Mouse (Mus musculus): Measurements from ENCODE around the gene Dhx29. TPM values are rescaled to one million over a fixed set of nuclear protein-coding genes. Genes with fewer than 3 reads are reported as not detected.
A peak's percentile ranks its signal among the peaks of the same experiment; 100 is the strongest.

Dhx29 gene
- polyA plus RNA-seq, 1 experiment, result 2.1 TPM

DNA sequence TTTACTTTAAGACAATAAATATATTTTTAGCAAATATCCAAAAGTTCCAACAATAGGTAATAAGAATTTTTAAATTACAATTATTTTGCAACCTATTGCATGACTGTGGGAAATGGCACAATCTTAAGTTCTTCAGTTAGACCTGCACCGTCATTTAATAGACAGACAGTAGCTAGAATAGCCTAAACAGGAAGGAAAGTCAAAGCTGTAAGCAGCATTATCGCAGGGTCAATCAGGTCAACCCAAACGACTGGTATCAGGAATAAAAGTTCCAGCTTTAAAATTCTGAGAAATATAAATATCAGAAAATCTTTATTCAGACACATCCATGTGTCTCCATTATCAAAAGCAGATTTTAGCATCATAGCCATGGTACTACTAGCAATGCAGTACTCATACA, 6.3 kb upstream of the Dhx29 start:
- H3K4me3 ChIP-seq (ENCODE audit: extremely low read depth, insufficient read depth, insufficient read length), result no peak overlapping the region
- TF ChIP-seq POLR2A (IDR thresholded peaks at IDR 0.05; ENCODE audit: low read depth, low read length) (no peak), CTCF (IDR thresholded peaks at IDR 0.05; ENCODE audit: extremely low read depth, insufficient read depth, insufficient read length, insufficient replicate concordance) (no peak)
- peaks cover 2% of the 10 kb centered on the region for H3K4me1 ChIP-seq (ENCODE audit: control insufficient read depth, insufficient read depth, insufficient read length)
- no peak overlapping the region for H3K27ac ChIP-seq (ENCODE audit: insufficient read depth, low read length)
- DNase-seq (ENCODE audit: low read depth in 1 of 2, low spot score in 2 of 2), result no peak
- peaks cover 17% of the 10 kb centered on the region for H3K36me3 ChIP-seq (ENCODE audit: control insufficient read depth, insufficient read depth, low read length)
- H3K27me3 ChIP-seq (ENCODE audit: control insufficient read depth, insufficient read depth, low read length), result no peaks in the 10 kb centered on the region
- 85% methylated on average over 3 of the region's 3 CpGs for WGBS

DNA sequence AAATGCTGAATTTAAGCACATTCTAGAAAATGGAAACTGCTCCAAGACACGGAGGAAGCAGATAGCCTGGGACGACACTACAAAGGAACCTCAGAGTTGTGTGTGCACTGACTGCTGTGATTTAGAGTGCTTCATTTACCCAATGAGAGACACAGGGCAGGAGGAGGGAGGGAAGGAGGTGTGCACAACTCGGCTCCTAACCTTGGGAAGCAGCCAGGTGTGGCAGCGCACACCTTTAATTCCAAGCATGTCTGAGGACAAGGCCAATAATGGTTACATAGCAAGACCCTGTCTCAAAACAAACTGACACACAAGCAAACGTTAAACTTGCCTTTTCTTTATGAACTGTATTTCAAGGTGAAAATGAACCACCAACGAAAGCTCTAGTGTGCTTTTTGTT, 2.0 kb upstream of the Dhx29 start:
- Histone ChIP-seq H3K4me3 (ENCODE audit: extremely low read depth, insufficient read depth, insufficient read length) (no peak overlapping the region), H3K36me3 (ENCODE audit: control insufficient read depth, insufficient read depth, low read length) (peaks cover 1% of the 10 kb centered on the region; the same call in 1 of the 2 replicates), H3K4me1 (ENCODE audit: control insufficient read depth, insufficient read depth, insufficient read length) (peaks cover 5% of the 10 kb centered on the region), H3K27ac (ENCODE audit: insufficient read depth, low read length) (no peak overlapping the region), H3K27me3 (ENCODE audit: control insufficient read depth, insufficient read depth, low read length) (no peaks in the 10 kb centered on the region)
- TF ChIP-seq POLR2A (IDR thresholded peaks at IDR 0.05; ENCODE audit: low read depth, low read length), result no peak
- TF ChIP-seq CTCF (IDR thresholded peaks at IDR 0.05; ENCODE audit: extremely low read depth, insufficient read depth, insufficient read length, insufficient replicate concordance), result no peak
- no peak for DNase-seq (ENCODE audit: low read depth in 1 of 2, low spot score in 2 of 2)
- 65% methylated on average over 6 of the region's 6 CpGs for WGBS

DNA sequence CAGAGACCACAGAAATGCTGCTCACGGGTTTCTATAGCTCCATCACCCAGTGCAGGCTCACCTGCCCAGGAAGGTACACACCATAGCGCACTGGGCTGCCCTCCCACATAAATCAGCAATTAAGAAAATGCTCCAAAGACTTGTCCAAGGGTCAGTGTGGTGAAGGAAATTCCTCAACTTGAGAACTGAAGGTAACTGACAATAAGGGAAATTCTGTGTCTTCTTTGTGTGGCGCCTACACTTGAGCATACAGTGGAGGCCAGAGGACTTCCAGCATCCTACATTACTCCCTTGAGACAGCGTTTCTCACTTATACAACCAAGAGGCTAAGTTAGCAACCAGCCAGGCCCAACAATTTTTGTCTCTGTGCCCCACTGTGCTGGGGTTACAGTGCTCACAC, 1.3 kb upstream of the Dhx29 start:
- Histone ChIP-seq H3K4me3 (ENCODE audit: extremely low read depth, insufficient read depth, insufficient read length) (peak overlapping the region; percentile 10; the same call in 1 of the 2 replicates), H3K27ac (ENCODE audit: insufficient read depth, low read length) (no peak overlapping the region), H3K4me1 (ENCODE audit: control insufficient read depth, insufficient read depth, insufficient read length) (peaks cover 5% of the 10 kb centered on the region), H3K36me3 (ENCODE audit: control insufficient read depth, insufficient read depth, low read length) (peaks cover 2% of the 10 kb centered on the region), H3K27me3 (ENCODE audit: control insufficient read depth, insufficient read depth, low read length) (no peaks in the 10 kb centered on the region)
- DNase-seq (ENCODE audit: low read depth in 1 of 2, low spot score in 2 of 2), result no peak
- TF ChIP-seq CTCF (IDR thresholded peaks at IDR 0.05; ENCODE audit: extremely low read depth, insufficient read depth, insufficient read length, insufficient replicate concordance) (no peak), POLR2A (IDR thresholded peaks at IDR 0.05; ENCODE audit: low read depth, low read length) (no peak)
- 42% methylated on average over 4 of the region's 4 CpGs for WGBS

DNA sequence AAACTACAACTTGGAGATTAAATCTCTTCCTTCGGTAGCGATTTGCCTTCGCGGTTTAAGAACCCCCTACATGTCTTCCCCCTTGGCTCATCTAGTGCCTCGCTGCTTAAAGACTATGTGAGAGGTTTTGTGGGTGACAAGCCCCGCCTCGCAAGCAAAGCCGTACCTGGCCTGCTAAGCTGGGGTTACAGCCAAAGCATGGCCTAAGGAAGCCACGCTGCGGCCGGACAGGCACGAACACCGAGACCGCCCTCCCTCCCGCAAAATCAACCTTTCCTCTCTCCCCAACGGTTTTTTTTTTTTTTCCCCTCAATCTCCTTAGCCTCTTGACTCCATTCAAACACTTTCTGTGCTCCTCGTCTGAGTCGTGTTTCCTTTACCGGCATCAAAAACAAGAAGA, 458 bp upstream of the Dhx29 start:
- Histone ChIP-seq H3K4me3 (ENCODE audit: extremely low read depth, insufficient read depth, insufficient read length) (peak overlapping the region; percentile 98), H3K27me3 (ENCODE audit: control insufficient read depth, insufficient read depth, low read length) (no peaks in the 10 kb centered on the region), H3K36me3 (ENCODE audit: control insufficient read depth, insufficient read depth, low read length) (peaks cover 2% of the 10 kb centered on the region), H3K27ac (ENCODE audit: insufficient read depth, low read length) (peak overlapping the region; percentile 94), H3K4me1 (ENCODE audit: control insufficient read depth, insufficient read depth, insufficient read length) (peaks cover 5% of the 10 kb centered on the region)
- DNase-seq (ENCODE audit: low read depth in 1 of 2, low spot score in 2 of 2), result peak in 1 of 2 experiments; percentile 23
- WGBS, result under 1% methylated on average over 19 of the region's 19 CpGs
- TF ChIP-seq CTCF (IDR thresholded peaks at IDR 0.05; ENCODE audit: extremely low read depth, insufficient read depth, insufficient read length, insufficient replicate concordance), result no peak
- no peak for TF ChIP-seq POLR2A (IDR thresholded peaks at IDR 0.05; ENCODE audit: low read depth, low read length)

DNA sequence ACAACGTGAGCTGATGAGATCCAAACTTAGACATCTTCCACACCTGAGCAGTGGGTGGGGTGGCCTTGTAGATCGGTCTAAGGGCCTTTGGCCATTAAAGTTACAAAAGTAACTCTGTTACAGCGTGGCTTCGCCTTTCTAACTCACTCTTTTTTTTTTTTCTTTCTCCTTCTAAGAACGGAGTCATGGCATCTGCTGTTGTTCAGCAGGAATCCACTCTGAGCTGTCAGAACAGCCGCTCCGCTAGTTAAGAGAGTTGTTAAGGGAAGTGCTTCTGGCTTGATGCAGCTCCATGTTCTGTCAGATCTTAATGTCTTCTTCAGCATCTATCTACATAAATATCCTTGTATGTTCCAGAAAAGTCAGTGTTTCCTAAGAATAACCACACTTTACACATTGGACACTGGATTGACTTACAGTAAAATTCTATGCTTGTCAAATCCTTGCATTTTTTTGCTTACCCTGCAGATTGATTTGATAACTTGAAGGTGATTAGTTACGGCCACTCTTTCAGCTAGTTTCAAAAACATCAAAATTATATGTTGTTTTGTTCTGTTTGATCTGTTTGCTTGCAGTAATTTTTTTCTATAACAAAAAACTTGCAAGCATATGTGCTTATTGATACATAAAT, 899 bp downstream of the Dhx29 start:
- 7% methylated on average over 8 of the region's 8 CpGs for WGBS
- no peak for TF ChIP-seq POLR2A (IDR thresholded peaks at IDR 0.05; ENCODE audit: low read depth, low read length)
- TF ChIP-seq CTCF (IDR thresholded peaks at IDR 0.05; ENCODE audit: extremely low read depth, insufficient read depth, insufficient read length, insufficient replicate concordance), result no peak
- H3K4me1 ChIP-seq (ENCODE audit: control insufficient read depth, insufficient read depth, insufficient read length), result peaks cover 5% of the 10 kb centered on the region
- H3K27me3 ChIP-seq (ENCODE audit: control insufficient read depth, insufficient read depth, low read length), result no peaks in the 10 kb centered on the region
- H3K36me3 ChIP-seq (ENCODE audit: control insufficient read depth, insufficient read depth, low read length), result peaks cover 5% of the 10 kb centered on the region
- H3K4me3 ChIP-seq (ENCODE audit: extremely low read depth, insufficient read depth, insufficient read length), result peak overlapping the region; percentile 98
- H3K27ac ChIP-seq (ENCODE audit: insufficient read depth, low read length), result peak overlapping the region; percentile 94
- no peak for DNase-seq (ENCODE audit: low read depth in 1 of 2, low spot score in 2 of 2)

DNA sequence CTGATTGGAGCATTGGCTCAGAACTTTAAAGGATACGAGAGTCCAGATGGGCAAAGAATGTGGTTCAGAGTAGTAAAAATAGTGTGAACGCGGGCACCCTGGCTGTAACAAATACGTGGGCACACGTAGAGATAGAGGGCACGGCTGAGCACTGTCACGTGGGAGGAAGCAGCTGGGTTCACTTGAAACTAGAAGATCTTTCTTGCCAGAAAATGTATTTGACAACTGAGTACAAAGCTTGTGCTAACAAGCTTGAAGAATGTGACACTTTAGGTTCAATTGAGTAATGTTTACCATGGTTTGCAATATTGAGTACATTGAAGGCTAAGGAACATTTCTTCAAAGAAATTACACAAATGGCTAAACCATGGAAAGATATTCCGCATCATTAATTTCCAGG, 10.9 kb downstream of the Dhx29 start:
- no peak for DNase-seq (ENCODE audit: low read depth in 1 of 2, low spot score in 2 of 2)
- H3K4me1 ChIP-seq (ENCODE audit: control insufficient read depth, insufficient read depth, insufficient read length), result no peaks in the 10 kb centered on the region
- H3K27me3 ChIP-seq (ENCODE audit: control insufficient read depth, insufficient read depth, low read length), result no peaks in the 10 kb centered on the region
- TF ChIP-seq CTCF (IDR thresholded peaks at IDR 0.05; ENCODE audit: extremely low read depth, insufficient read depth, insufficient read length, insufficient replicate concordance) (no peak), POLR2A (IDR thresholded peaks at IDR 0.05; ENCODE audit: low read depth, low read length) (no peak)
- H3K36me3 ChIP-seq (ENCODE audit: control insufficient read depth, insufficient read depth, low read length), result peaks cover 29% of the 10 kb centered on the region
- no peak overlapping the region for H3K4me3 ChIP-seq (ENCODE audit: extremely low read depth, insufficient read depth, insufficient read length)
- 89% methylated on average over 8 of the region's 8 CpGs for WGBS
- H3K27ac ChIP-seq (ENCODE audit: insufficient read depth, low read length), result no peak overlapping the region

DNA sequence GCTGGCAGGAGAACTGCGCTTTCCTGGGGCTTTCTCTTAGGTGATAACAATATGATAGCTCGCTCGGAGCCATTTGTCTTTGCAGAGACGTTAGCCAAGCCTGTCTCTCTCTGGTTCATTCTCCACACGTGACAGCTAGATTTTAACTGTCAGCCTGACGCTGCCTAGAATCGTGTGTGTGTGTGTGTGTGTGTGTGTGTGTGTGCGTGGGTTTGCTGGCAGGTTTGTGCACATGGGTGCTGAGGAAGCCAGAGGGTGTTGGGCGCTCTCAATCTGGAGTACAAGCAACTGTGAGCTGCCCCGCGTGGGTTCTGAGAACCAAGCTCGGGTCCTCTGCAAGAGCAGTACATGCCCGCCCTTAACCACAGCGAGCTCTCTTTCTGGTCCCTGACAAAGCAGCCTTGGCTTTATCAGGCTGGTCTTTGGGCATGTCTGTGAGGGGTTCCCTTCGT, 14.7 kb downstream of the Dhx29 start:
- no peak overlapping the region for H3K4me3 ChIP-seq (ENCODE audit: extremely low read depth, insufficient read depth, insufficient read length)
- H3K4me1 ChIP-seq (ENCODE audit: control insufficient read depth, insufficient read depth, insufficient read length), result no peaks in the 10 kb centered on the region
- no peaks in the 10 kb centered on the region for H3K27me3 ChIP-seq (ENCODE audit: control insufficient read depth, insufficient read depth, low read length)
- WGBS, result 68% methylated on average over 15 of the region's 15 CpGs
- no peak for DNase-seq (ENCODE audit: low read depth in 1 of 2, low spot score in 2 of 2)
- TF ChIP-seq POLR2A (IDR thresholded peaks at IDR 0.05; ENCODE audit: low read depth, low read length) (no peak), CTCF (IDR thresholded peaks at IDR 0.05; ENCODE audit: extremely low read depth, insufficient read depth, insufficient read length, insufficient replicate concordance) (no peak)
- no peak overlapping the region for H3K27ac ChIP-seq (ENCODE audit: insufficient read depth, low read length)
- H3K36me3 ChIP-seq (ENCODE audit: control insufficient read depth, insufficient read depth, low read length), result peaks cover 30% of the 10 kb centered on the region

All from spleen, adult 2 months (tissue).